Mouse (Mus musculus): Measurements from ENCODE around the gene Mapk8ip3. TPM values are rescaled to one million over a fixed set of nuclear protein-coding genes. Genes with fewer than 3 reads are reported as not detected.
A peak's percentile ranks its signal among the peaks of the same experiment; 100 is the strongest.

The Mapk8ip3 gene
- polyA plus RNA-seq, 1 experiment from 2014 or later: 37.3 TPM

- H3K36me3 ChIP-seq (replicated peaks): peaks cover 74% of the 10 kb centered on the region
- H3K27me3 ChIP-seq (ENCODE audit: poor library complexity, severe bottlenecking): no peaks in the 10 kb centered on the region
Measured at GRCm38 (mm10) chr17:24897600-24897999, 39.2 kb downstream of the Mapk8ip3 start.

DNA sequence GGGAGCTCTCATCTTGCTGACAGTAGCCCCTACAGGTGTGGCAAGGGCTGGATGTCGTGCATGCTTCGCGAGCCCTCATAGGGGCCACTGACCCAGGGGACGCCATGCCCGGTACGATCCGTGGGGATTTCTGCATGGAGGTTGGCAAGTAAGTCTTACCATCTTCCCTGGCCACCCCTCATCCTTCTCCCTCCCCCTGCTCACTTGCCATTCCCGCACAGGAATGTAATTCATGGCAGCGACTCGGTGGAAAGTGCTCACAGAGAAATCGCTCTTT is 39.8 kb downstream of the Mapk8ip3 start:
- peaks cover 74% of the 10 kb centered on the region for H3K36me3 ChIP-seq (replicated peaks)
- H3K27ac ChIP-seq: peak overlapping the region; percentile 91
- peaks cover 49% of the 10 kb centered on the region for H3K4me1 ChIP-seq
- H3K9me3 ChIP-seq: no peaks in the 10 kb centered on the region
- peak overlapping the region; percentile 83 for H3K4me3 ChIP-seq
- 40% methylated on average over 11 of the region's 11 CpGs for WGBS
- DNase-seq (ENCODE audit: extremely low spot score, low spot score): no peak
- H3K27me3 ChIP-seq (ENCODE audit: poor library complexity, severe bottlenecking): no peaks in the 10 kb centered on the region

More at GRCm38 (mm10) chr17:24897600-24897999, 39.2 kb downstream of the Mapk8ip3 start:
- Histone ChIP-seq H3K4me3 (peak overlapping the region; percentile 83; the same call in 1 of the 2 replicates), H3K4me1 (peaks cover 49% of the 10 kb centered on the region), H3K27ac (0 out of 2 replicates have a peak overlapping the region, but pooled peaks have one; percentile 11), H3K9me3 (no peaks in the 10 kb centered on the region)
- no peak for DNase-seq (ENCODE audit: extremely low spot score, low spot score)
- 84% methylated on average over 4 of the region's 4 CpGs for WGBS

DNA sequence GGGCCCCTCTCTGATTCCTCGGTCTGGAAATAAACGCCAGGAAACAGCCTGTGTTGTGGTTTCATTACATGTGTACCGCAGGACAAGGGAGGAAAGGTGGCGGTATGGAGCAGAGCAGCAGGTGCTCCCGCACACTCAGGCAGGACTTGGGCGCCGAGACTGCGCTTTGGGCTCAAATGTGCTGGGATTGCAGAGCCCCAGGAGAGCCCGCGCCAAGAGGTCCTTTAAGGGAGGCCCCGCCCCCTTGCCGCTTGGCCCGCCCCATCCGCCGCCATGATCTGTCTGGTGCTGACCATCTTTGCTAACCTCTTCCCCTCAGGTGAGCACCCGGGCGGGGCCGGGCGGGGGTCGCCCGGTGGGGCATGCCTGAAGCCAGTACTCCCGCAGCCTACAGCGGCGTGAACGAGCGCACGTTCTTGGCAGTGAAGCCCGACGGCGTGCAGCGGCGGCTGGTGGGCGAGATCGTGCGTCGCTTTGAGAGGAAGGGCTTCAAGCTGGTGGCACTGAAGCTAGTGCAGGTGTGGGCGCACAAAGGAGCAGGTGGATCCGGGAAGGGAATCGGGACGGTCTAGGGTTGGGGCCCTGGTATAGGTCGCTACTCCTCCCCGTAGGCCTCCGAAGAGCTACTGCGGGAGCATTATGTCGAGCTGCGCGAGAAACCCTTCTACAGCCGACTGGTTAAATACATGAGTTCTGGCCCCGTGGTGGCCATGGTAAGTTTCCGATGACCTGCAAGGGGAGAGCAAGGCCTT is 40.4 kb downstream of the Mapk8ip3 start, which contains the start of gene Nme3:
TSS of gene Nme3 (plus strand) at position 260 of the 752 bp plus-strand sequence.
- Histone ChIP-seq H3K4me1 (peaks cover 49% of the 10 kb centered on the region), H3K27me3 (ENCODE audit: poor library complexity, severe bottlenecking) (no peaks in the 10 kb centered on the region), H3K4me3 (peak within 1 kb of the TSS; percentile 83), H3K36me3 (replicated peaks) (peaks cover 74% of the 10 kb centered on the region), H3K27ac (peak within 1 kb of the TSS; percentile 91), H3K9me3 (no peaks in the 10 kb centered on the region)
- DNase-seq (ENCODE audit: extremely low spot score, low spot score): peak; percentile 77
- WGBS: 1% methylated on average over 50 of the region's 50 CpGs

DNA sequence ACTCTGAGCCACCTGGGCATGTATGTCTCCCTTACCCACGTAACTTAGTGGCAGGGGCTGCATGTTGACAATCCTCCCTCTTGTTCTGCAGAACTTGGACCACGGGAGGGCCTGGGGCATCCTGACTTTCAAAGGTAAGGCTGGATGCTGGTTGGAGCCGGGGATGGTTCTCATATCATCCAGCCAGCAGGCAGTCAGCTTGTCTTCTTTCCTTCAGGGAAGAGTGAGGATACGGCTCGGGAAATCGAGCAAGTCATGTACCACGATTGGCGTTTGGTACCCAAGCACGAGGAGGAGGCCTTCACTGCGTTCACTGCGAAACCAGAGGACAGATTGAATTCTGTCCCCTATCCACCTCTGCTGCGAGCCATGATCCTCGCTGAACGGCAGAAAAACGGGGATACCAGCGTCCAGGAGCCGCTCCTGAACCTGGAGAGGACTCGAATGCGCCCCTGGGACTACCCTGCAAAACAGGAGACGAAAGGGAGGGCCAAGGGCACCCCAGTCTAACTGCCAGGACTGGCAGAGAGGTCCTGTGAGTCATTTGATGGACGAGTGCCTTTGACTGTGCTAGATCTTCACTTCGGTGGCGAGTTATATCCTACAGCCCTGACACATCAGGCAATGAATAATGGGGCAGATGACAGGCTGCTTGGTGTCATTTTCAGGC is 41.1 kb downstream of the Mapk8ip3 start:
- Histone ChIP-seq H3K4me3 (peak overlapping the region; percentile 83), H3K27me3 (ENCODE audit: poor library complexity, severe bottlenecking) (no peaks in the 10 kb centered on the region), H3K36me3 (replicated peaks) (peaks cover 74% of the 10 kb centered on the region), H3K4me1 (peaks cover 49% of the 10 kb centered on the region), H3K9me3 (no peaks in the 10 kb centered on the region), H3K27ac (peak overlapping the region; percentile 91)
- 14% methylated on average over 23 of the region's 23 CpGs for WGBS
- DNase-seq (ENCODE audit: extremely low spot score, low spot score): no peak

DNA sequence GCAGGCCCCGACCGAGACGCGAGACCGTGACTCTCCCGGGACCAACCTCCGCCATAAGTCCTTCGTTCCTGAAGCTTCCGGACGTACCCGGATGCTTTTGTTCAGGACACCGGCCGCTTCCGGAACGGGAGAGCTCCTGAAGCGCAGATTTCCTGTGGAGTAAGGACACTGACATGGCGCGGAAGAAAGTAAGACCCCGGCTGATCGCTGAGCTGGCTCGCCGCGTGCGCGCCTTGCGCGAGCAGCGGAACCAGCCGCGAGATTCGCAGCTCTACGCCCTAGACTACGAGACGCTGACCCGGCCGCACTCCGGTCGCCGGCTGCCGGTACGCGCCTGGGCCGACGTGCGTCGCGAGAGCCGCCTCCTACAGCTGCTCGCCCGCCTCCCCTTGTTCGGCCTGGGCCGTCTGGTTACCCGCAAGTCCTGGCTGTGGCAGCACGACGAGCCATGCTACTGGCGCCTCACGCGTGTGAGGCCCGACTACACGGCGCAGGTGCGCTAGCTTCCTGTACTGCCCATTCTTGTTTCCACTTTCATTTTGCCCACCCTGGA is 41.7 kb downstream of the Mapk8ip3 start, which contains the start of the genes Eme2 and Mrps34:
TSS of gene Eme2 (minus strand) at position 93 of the 553 bp plus-strand sequence.
TSS of gene Mrps34 (plus strand) at position 122 of the 553 bp plus-strand sequence.
- Histone ChIP-seq H3K36me3 (replicated peaks) (peaks cover 74% of the 10 kb centered on the region), H3K27me3 (ENCODE audit: poor library complexity, severe bottlenecking) (no peaks in the 10 kb centered on the region), H3K27ac (peak within 1 kb of the TSS; percentile 91), H3K4me1 (peaks cover 49% of the 10 kb centered on the region), H3K9me3 (no peaks in the 10 kb centered on the region), H3K4me3 (peak within 1 kb of the TSS; percentile 83)
- peak; percentile 90 for DNase-seq (ENCODE audit: extremely low spot score, low spot score)
- WGBS: under 1% methylated on average over 62 of the region's 62 CpGs

DNA sequence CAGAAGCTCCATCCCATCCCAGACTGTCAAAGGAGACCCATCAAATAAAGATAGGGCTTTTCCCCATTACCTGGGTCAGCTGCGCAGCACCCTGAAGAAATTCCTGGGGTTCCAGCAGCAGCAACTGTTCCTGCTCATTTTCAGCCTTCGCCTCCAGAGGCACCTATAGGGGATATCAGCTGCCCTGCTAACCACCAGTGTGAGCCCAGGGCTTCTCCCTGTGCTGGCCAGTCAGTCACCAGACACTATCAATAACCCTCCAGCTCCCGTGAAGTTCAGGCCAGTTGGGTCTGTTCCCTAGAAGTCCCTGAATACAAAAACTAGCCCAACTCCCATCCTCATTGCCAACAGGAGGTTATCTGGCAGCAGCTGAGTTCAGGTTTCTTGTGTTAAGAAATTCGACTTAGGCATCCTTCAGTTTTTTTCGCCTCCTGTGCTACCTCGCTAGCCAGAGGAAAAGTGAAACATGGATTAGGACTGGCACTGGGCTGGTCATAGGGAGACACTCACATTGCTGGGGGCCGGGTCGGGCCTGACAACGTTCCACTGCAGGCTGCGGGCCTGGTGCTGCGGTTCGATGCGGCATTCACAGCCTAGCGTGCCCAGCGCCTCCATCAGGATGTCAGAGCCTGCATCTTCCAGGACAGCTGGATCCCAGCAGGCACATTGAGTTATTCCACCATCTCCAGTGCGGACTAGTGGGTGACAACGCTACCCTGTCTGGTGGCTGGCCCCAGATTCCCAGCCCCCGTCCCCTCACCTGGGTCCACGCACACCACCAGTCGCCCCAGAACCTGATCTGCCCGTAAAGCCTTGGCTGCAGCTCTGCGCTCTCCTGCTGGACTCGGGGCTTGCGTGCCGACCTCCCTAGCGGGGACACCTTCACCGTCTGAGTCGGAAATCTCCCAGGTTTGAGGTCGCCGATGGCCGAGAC is 42.4 kb downstream of the Mapk8ip3 start:
- DNase-seq (ENCODE audit: extremely low spot score, low spot score): no peak
- WGBS: 12% methylated on average over 31 of the region's 31 CpGs
- peak overlapping the region; percentile 91 for H3K27ac ChIP-seq
- H3K36me3 ChIP-seq (replicated peaks): peaks cover 74% of the 10 kb centered on the region
- H3K27me3 ChIP-seq (ENCODE audit: poor library complexity, severe bottlenecking): no peaks in the 10 kb centered on the region
- H3K9me3 ChIP-seq: no peaks in the 10 kb centered on the region
- peak overlapping the region; percentile 83 for H3K4me3 ChIP-seq
- peaks cover 49% of the 10 kb centered on the region for H3K4me1 ChIP-seq

GRCm38 (mm10) chr17:24893276-24893675 is 43.5 kb downstream of the Mapk8ip3 start:
- WGBS: 94% methylated on average over 2 of the region's 2 CpGs
- DNase-seq (ENCODE audit: extremely low spot score, low spot score): no peak
- H3K9me3 ChIP-seq: no peaks in the 10 kb centered on the region
- no peak overlapping the region for H3K27ac ChIP-seq
- H3K27me3 ChIP-seq (ENCODE audit: poor library complexity, severe bottlenecking): no peaks in the 10 kb centered on the region
- H3K4me1 ChIP-seq: peaks cover 49% of the 10 kb centered on the region
- peak overlapping the region; percentile 83; the same call in 1 of the 2 replicates for H3K4me3 ChIP-seq
- peaks cover 73% of the 10 kb centered on the region for H3K36me3 ChIP-seq (replicated peaks)

GRCm38 (mm10) chr17:24892785-24893184 is 44.0 kb downstream of the Mapk8ip3 start:
- DNase-seq (ENCODE audit: extremely low spot score, low spot score): no peak
- peak overlapping the region; percentile 9; the same call in 1 of the 2 replicates for H3K4me3 ChIP-seq

DNA sequence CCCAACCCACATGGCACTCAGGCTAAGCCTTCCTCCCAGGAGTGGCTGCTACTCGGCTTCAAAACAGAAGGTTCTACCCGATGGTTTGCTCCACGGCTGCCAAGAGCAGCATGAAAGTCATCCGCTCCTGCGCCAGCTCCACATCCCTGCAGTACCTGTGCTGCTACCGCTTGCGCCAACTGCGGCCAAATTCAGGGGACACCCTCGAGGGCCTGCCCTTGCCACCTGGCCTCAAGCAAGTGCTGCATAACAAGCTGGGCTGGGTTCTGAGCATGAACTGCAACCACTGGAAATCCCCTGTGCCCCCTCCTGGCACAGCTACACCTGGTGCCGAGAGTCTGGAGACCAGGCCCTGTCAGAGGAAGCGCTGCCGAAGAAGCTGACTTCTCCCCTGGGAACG is 45.5 kb downstream of the Mapk8ip3 start:
- 94% methylated on average over 13 of the region's 13 CpGs for WGBS
- Histone ChIP-seq H3K27ac (no peak overlapping the region), H3K4me3 (no peak overlapping the region), H3K4me1 (peaks cover 43% of the 10 kb centered on the region), H3K36me3 (replicated peaks) (peaks cover 55% of the 10 kb centered on the region), H3K27me3 (ENCODE audit: poor library complexity, severe bottlenecking) (no peaks in the 10 kb centered on the region), H3K9me3 (no peaks in the 10 kb centered on the region)
- no peak for DNase-seq (ENCODE audit: extremely low spot score, low spot score)

More at GRCm38 (mm10) chr17:24892785-24893184, 44.0 kb downstream of the Mapk8ip3 start:
- H3K36me3 ChIP-seq (replicated peaks): peaks cover 69% of the 10 kb centered on the region
- H3K4me1 ChIP-seq: peaks cover 48% of the 10 kb centered on the region
- H3K27ac ChIP-seq: no peak overlapping the region
- 94% methylated on average over 12 of the region's 12 CpGs for WGBS
- H3K27me3 ChIP-seq (ENCODE audit: poor library complexity, severe bottlenecking): no peaks in the 10 kb centered on the region
- H3K9me3 ChIP-seq: no peaks in the 10 kb centered on the region

GRCm38 (mm10) chr17:24890151-24891092 is 46.4 kb downstream of the Mapk8ip3 start:
- peaks cover 55% of the 10 kb centered on the region for H3K36me3 ChIP-seq (replicated peaks)
- H3K9me3 ChIP-seq: no peaks in the 10 kb centered on the region
- DNase-seq (ENCODE audit: extremely low spot score, low spot score): no peak
- peak overlapping the region; percentile 1; the same call in 1 of the 2 replicates for H3K4me3 ChIP-seq
- H3K27me3 ChIP-seq (ENCODE audit: poor library complexity, severe bottlenecking): no peaks in the 10 kb centered on the region
- 89% methylated on average over 19 of the region's 19 CpGs for WGBS
- H3K4me1 ChIP-seq: peaks cover 38% of the 10 kb centered on the region
- H3K27ac ChIP-seq: no peak overlapping the region

DNA sequence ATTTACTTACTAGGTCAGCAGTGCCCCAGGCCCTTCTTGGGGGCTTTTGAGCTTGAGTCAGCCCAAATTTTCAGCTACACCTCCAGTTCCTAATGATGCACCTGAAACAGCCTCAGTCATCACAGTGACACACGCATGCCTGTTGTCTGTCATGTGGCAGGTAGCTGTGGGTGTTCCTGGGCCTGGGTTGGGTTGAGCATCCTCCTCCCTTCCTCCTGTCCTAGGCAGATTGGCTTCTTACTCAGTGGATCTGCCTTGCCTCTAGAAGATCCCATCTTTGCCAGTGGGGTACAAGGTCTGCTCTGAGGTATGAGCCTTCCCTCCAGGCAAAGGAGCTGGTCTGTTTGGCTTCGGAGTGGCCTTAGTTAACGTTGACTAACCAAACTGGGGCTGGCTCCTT is 47.9 kb downstream of the Mapk8ip3 start:
- H3K27me3 ChIP-seq (ENCODE audit: poor library complexity, severe bottlenecking): no peaks in the 10 kb centered on the region
- whole genome bisulfite sequencing: 91% methylated on average over 3 of the region's 3 CpGs
- H3K36me3 ChIP-seq (replicated peaks): peaks cover 63% of the 10 kb centered on the region
- no peak overlapping the region for H3K27ac ChIP-seq
- no peak for DNase-seq (ENCODE audit: extremely low spot score, low spot score)
- no peaks in the 10 kb centered on the region for H3K9me3 ChIP-seq
- H3K4me3 ChIP-seq: no peak overlapping the region
- peaks cover 38% of the 10 kb centered on the region for H3K4me1 ChIP-seq

All from forebrain, embryonic 10.5 days (tissue).